Mouse (Mus musculus) MEL (cell line): Measurements from ENCODE around the gene Pcyt1b.

Experiments used
- CTCF ChIP-seq, 3 experiments: IDR thresholded peaks in 2 of 3; conservative IDR thresholded peaks in 1 of 3; 2 replicates each; pipeline ENCODE4 v1.5.1; 2011 to 2012; ENCODE audit warnings: low read length in 3 of 3, low read depth in 2 of 3, mild to moderate bottlenecking in 2 of 3, improper control_type of control experiment in 1 of 3, inconsistent platforms in 1 of 3, mixed read lengths in 1 of 3, moderate library complexity in 1 of 3; ENCODE audit not compliant: control insufficient read depth in 1 of 3, insufficient read depth in 1 of 3, poor library complexity in 1 of 3, severe bottlenecking in 1 of 3
- EP300 ChIP-seq, 2 experiments: IDR thresholded peaks; 2 replicates each; pipeline ENCODE4 v1.6.1; 2011; ENCODE audit warnings: improper control_type of control experiment in 2 of 2, low read length in 2 of 2, low read depth in 1 of 2, mild to moderate bottlenecking in 1 of 2
- GABPA ChIP-seq: IDR thresholded peaks from 2 replicates; pipeline ENCODE4 v1.6.1; 2012; ENCODE audit warnings: low read depth, mild to moderate bottlenecking, inconsistent platforms, low read length, improper control_type of control experiment, moderate library complexity
- MAZ ChIP-seq: IDR thresholded peaks from 2 replicates; pipeline ENCODE4 v1.6.1; 2012; ENCODE audit warnings: low read depth, mild to moderate bottlenecking, inconsistent platforms, low read length, improper control_type of control experiment
- POLR2A ChIP-seq, 2 experiments: IDR thresholded peaks; 2 replicates each; pipeline ENCODE4 v1.6.1; 2011 to 2012; ENCODE audit warnings: low read length in 2 of 2, mild to moderate bottlenecking in 2 of 2, control low read depth in 1 of 2, improper control_type of control experiment in 1 of 2, low read depth in 1 of 2, moderate library complexity in 1 of 2; ENCODE audit not compliant: control insufficient read depth in 1 of 2, insufficient read depth in 1 of 2, poor library complexity in 1 of 2
- RCOR1 ChIP-seq: IDR thresholded peaks from 2 replicates; pipeline ENCODE4 v1.6.1; 2012; ENCODE audit warnings: low read depth, mild to moderate bottlenecking, inconsistent platforms, low read length, improper control_type of control experiment
- SMC3 ChIP-seq: IDR thresholded peaks from 2 replicates; pipeline ENCODE4 v1.6.1; 2011; ENCODE audit warnings: low read depth, low read length, improper control_type of control experiment
- UBTF ChIP-seq: IDR thresholded peaks from 2 replicates; pipeline ENCODE4 v1.6.1; 2012; ENCODE audit warnings: low read depth, mild to moderate bottlenecking, inconsistent platforms, low read length, improper control_type of control experiment, moderate library complexity, borderline replicate concordance; ENCODE audit not compliant: insufficient read depth

GRCm38 (mm10) chrX:93793168-93793567 lies 138.5 kb downstream of the Pcyt1b start:
- TF ChIP-seq SMC3 = peak; percentile 75
- TF ChIP-seq CTCF (IDR thresholded peaks at IDR 0.05 in 2 of 3, conservative IDR thresholded peaks at IDR 0.05 in 1 of 3; ENCODE audit: control insufficient read depth in 1 of 3, insufficient read depth in 1 of 3, low read depth in 2 of 3, low read length in 3 of 3, poor library complexity in 1 of 3, severe bottlenecking in 1 of 3) = peak; percentile 46 to 69 (median 64)
- TF ChIP-seq POLR2A (IDR thresholded peaks at IDR 0.05; ENCODE audit: control insufficient read depth in 1 of 2, insufficient read depth in 1 of 2, low read depth in 1 of 2, low read length in 2 of 2, poor library complexity in 1 of 2) = no peak
- TF ChIP-seq MAZ = no peak
- TF ChIP-seq UBTF = no peak
- TF ChIP-seq RCOR1 = no peak
- no peak for TF ChIP-seq EP300 (IDR thresholded peaks at IDR 0.05; ENCODE audit: low read depth in 1 of 2, low read length in 2 of 2)
- TF ChIP-seq GABPA = no peak
